Mouse (Mus musculus) liver, embryonic 14.5 days (tissue): Measurements from ENCODE around the gene D630003M21Rik.
A peak's percentile ranks its signal among the peaks of the same experiment; 100 is the strongest.

Experiments
- CTCF ChIP-seq: IDR thresholded peaks from 2 replicates; pipeline ENCODE4 v1.5.1; 2016; ENCODE audit warnings: antibody characterized with exemption, low read depth, control low read depth
- EP300 ChIP-seq: IDR thresholded peaks from 2 replicates; pipeline ENCODE4 v1.6.1; 2016; ENCODE audit warnings: antibody characterized with exemption, low read depth

- 0 out of 2 replicates have a peak, but pooled peaks have one; percentile 29 for TF ChIP-seq EP300
- no peak for TF ChIP-seq CTCF
Observed at GRCm38 (mm10) chr2:158175433-158175832, 53.6 kb downstream of the D630003M21Rik start.
